Mouse (Mus musculus): ENCODE data around the gene Sh3rf3. TPM values are rescaled to one million over a fixed set of nuclear protein-coding genes. Genes with fewer than 3 reads are reported as not detected.
A peak's percentile ranks its signal among the peaks of the same experiment; 100 is the strongest.

Sh3rf3 gene
- 0.63 and 0.95 TPM in 2 replicates for polyA plus RNA-seq (2012; ENCODE audit: insufficient read depth, insufficient read length, missing spikeins)

GRCm38 (mm10) chr10:58813081-58813800, at the start of gene Sh3rf3:
Sh3rf3 (plus strand) TSS chr10:58813359.
- H3K4me1 ChIP-seq (ENCODE audit: control insufficient read depth, insufficient read depth, insufficient read length, low read length), result peaks cover 2% of the 10 kb centered on the region; the same call in 1 of the 2 replicates
- H3K4me3 ChIP-seq (ENCODE audit: insufficient read depth, low read depth, low read length), result peak within 1 kb of the TSS; percentile 61
- H3K27ac ChIP-seq (replicated peaks; ENCODE audit: low read depth, low read length), result no peak within 1 kb of the TSS

GRCm38 (mm10) chr10:58788486-58789274, 24.5 kb upstream of the Sh3rf3 start:
- Histone ChIP-seq H3K27ac (replicated peaks; ENCODE audit: low read depth, low read length) (no peak overlapping the region), H3K4me1 (ENCODE audit: control insufficient read depth, insufficient read depth, insufficient read length, low read length) (no peaks in the 10 kb centered on the region), H3K4me3 (ENCODE audit: insufficient read depth, low read depth, low read length) (no peak overlapping the region)

GRCm38 (mm10) chr10:58797555-58797954, 15.6 kb upstream of the Sh3rf3 start:
- H3K4me1 ChIP-seq (ENCODE audit: control insufficient read depth, insufficient read depth, insufficient read length, low read length), result no peaks in the 10 kb centered on the region

GRCm38 (mm10) chr10:58798156-58798555, 15.0 kb upstream of the Sh3rf3 start:
- no peaks in the 10 kb centered on the region for H3K4me1 ChIP-seq (ENCODE audit: control insufficient read depth, insufficient read depth, insufficient read length, low read length)
- no peak overlapping the region for H3K27ac ChIP-seq (replicated peaks; ENCODE audit: low read depth, low read length)
- H3K4me3 ChIP-seq (ENCODE audit: insufficient read depth, low read depth, low read length), result no peak overlapping the region

More at GRCm38 (mm10) chr10:58797555-58797954, 15.6 kb upstream of the Sh3rf3 start:
- Histone ChIP-seq H3K27ac (replicated peaks; ENCODE audit: low read depth, low read length) (no peak overlapping the region), H3K4me3 (ENCODE audit: insufficient read depth, low read depth, low read length) (no peak overlapping the region)

- Histone ChIP-seq H3K4me3 (ENCODE audit: insufficient read depth, low read depth, low read length) (no peak overlapping the region), H3K4me1 (ENCODE audit: control insufficient read depth, insufficient read depth, insufficient read length, low read length) (no peaks in the 10 kb centered on the region), H3K27ac (replicated peaks; ENCODE audit: low read depth, low read length) (no peak overlapping the region)
Measured at GRCm38 (mm10) chr10:58800996-58801433, 12.1 kb upstream of the Sh3rf3 start.

- no peak overlapping the region for H3K27ac ChIP-seq (replicated peaks; ENCODE audit: low read depth, low read length)
- H3K4me3 ChIP-seq (ENCODE audit: insufficient read depth, low read depth, low read length), result no peak overlapping the region
- H3K4me1 ChIP-seq (ENCODE audit: control insufficient read depth, insufficient read depth, insufficient read length, low read length), result no peaks in the 10 kb centered on the region
Measured at GRCm38 (mm10) chr10:58802391-58802790, 10.8 kb upstream of the Sh3rf3 start.

GRCm38 (mm10) chr10:58807956-58808355, 5.2 kb upstream of the Sh3rf3 start:
- Histone ChIP-seq H3K4me1 (ENCODE audit: control insufficient read depth, insufficient read depth, insufficient read length, low read length) (peaks cover 2% of the 10 kb centered on the region; the same call in 1 of the 2 replicates), H3K27ac (replicated peaks; ENCODE audit: low read depth, low read length) (no peak overlapping the region), H3K4me3 (ENCODE audit: insufficient read depth, low read depth, low read length) (no peak overlapping the region)

- no peak overlapping the region for H3K27ac ChIP-seq (replicated peaks; ENCODE audit: low read depth, low read length)
- peaks cover 2% of the 10 kb centered on the region; the same call in 1 of the 2 replicates for H3K4me1 ChIP-seq (ENCODE audit: control insufficient read depth, insufficient read depth, insufficient read length, low read length)
Measured at GRCm38 (mm10) chr10:58810181-58810580, 3.0 kb upstream of the Sh3rf3 start.

GRCm38 (mm10) chr10:58812210-58813080, 714 bp upstream of the Sh3rf3 start:
- Histone ChIP-seq H3K4me3 (ENCODE audit: insufficient read depth, low read depth, low read length) (peak overlapping the region; percentile 61), H3K27ac (replicated peaks; ENCODE audit: low read depth, low read length) (no peak overlapping the region), H3K4me1 (ENCODE audit: control insufficient read depth, insufficient read depth, insufficient read length, low read length) (peaks cover 2% of the 10 kb centered on the region; the same call in 1 of the 2 replicates)

More at GRCm38 (mm10) chr10:58810181-58810580, 3.0 kb upstream of the Sh3rf3 start:
- H3K4me3 ChIP-seq (ENCODE audit: insufficient read depth, low read depth, low read length), result no peak overlapping the region

GRCm38 (mm10) chr10:58813801-58814191, 637 bp downstream of the Sh3rf3 start:
- no peak overlapping the region for H3K27ac ChIP-seq (replicated peaks; ENCODE audit: low read depth, low read length)
- peaks cover 2% of the 10 kb centered on the region; the same call in 1 of the 2 replicates for H3K4me1 ChIP-seq (ENCODE audit: control insufficient read depth, insufficient read depth, insufficient read length, low read length)
- H3K4me3 ChIP-seq (ENCODE audit: insufficient read depth, low read depth, low read length), result peak overlapping the region; percentile 61

- Histone ChIP-seq H3K4me3 (ENCODE audit: insufficient read depth, low read depth, low read length) (no peak overlapping the region), H3K4me1 (ENCODE audit: control insufficient read depth, insufficient read depth, insufficient read length, low read length) (peaks cover 2% of the 10 kb centered on the region; the same call in 1 of the 2 replicates), H3K27ac (replicated peaks; ENCODE audit: low read depth, low read length) (no peak overlapping the region)
Measured at GRCm38 (mm10) chr10:58814486-58814885, 1.3 kb downstream of the Sh3rf3 start.

GRCm38 (mm10) chr10:58824016-58824568, 10.9 kb downstream of the Sh3rf3 start:
- H3K4me3 ChIP-seq (ENCODE audit: insufficient read depth, low read depth, low read length), result no peak overlapping the region
- H3K4me1 ChIP-seq (ENCODE audit: control insufficient read depth, insufficient read depth, insufficient read length, low read length), result no peaks in the 10 kb centered on the region
- H3K27ac ChIP-seq (replicated peaks; ENCODE audit: low read depth, low read length), result no peak overlapping the region

GRCm38 (mm10) chr10:58829251-58830111, 16.3 kb downstream of the Sh3rf3 start:
- Histone ChIP-seq H3K4me1 (ENCODE audit: control insufficient read depth, insufficient read depth, insufficient read length, low read length) (no peaks in the 10 kb centered on the region), H3K4me3 (ENCODE audit: insufficient read depth, low read depth, low read length) (no peak overlapping the region), H3K27ac (replicated peaks; ENCODE audit: low read depth, low read length) (no peak overlapping the region)

- H3K4me3 ChIP-seq (ENCODE audit: insufficient read depth, low read depth, low read length), result no peak overlapping the region
- H3K4me1 ChIP-seq (ENCODE audit: control insufficient read depth, insufficient read depth, insufficient read length, low read length), result no peaks in the 10 kb centered on the region
- H3K27ac ChIP-seq (replicated peaks; ENCODE audit: low read depth, low read length), result no peak overlapping the region
Measured at GRCm38 (mm10) chr10:58833146-58833545, 20.0 kb downstream of the Sh3rf3 start.

Data from brown adipose tissue, adult 24 weeks (tissue).